Mouse (Mus musculus): ENCODE results near the gene Gm20388. TPM values are rescaled to one million over a fixed set of nuclear protein-coding genes. Genes with fewer than 3 reads are reported as not detected.
"Not testable (repeated sequence)": the region's sequence is repeated elsewhere in the genome, so short reads cannot be mapped to it uniquely, and the experiment has no call there.

Gene Gm20388
- polyA plus RNA-seq, 1 experiment = 18.7 TPM

DNA sequence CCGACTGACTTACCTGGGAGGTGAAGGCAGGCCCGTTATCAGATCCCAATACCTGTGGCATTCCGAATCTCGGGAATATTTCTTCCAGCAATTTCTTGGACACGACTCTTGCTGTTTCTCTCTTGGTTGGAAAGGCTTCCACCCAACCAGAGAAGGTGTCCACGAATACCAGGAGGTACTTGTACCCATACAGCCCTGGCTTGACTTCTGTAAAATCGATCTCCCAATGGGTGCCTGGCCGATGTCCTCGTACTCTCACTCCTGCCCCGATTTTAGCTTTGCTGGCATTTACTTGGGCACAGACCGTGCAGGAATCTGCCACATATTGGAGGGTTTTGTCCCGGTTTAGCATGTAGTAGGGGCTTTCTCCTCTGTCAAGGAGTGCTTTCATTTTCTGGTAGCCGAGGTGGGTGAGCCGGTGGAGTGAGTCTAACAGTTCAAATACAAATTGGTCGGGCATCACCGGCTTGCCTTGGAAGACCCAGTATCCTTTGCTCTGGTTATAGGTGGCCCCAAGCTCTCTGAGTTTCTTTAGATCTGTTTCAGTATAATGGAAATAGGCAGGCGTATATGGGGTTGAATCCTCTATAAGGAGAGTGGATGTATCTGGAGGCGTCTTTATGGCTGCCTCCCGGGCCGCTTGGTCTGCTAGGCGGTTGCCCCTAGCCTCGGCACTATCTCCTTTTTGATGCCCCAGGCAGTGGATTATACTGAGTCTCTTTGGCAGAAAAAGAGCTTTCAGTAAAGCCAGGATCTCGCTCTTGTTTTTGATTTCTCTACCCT is 3518.5 kb downstream of the Gm20388 start:
- H3K4me3 ChIP-seq (replicated peaks; ENCODE audit: insufficient read depth, low read depth, low read length) = no peak overlapping the region
- H3K4me1 ChIP-seq (ENCODE audit: control insufficient read depth, insufficient read depth, low read length) = peaks cover 11% of the 10 kb centered on the region
- TF ChIP-seq CTCF (IDR thresholded peaks at IDR 0.05; ENCODE audit: borderline replicate concordance, insufficient read depth, low read depth, low read length) = no peak
- TF ChIP-seq POLR2A (IDR thresholded peaks at IDR 0.05; ENCODE audit: borderline replicate concordance, insufficient read depth, low read length) = no peak
- no peak overlapping the region for H3K27ac ChIP-seq (ENCODE audit: insufficient read depth, low read length)
- no peaks in the 10 kb centered on the region for H3K27me3 ChIP-seq (ENCODE audit: control insufficient read depth, insufficient read depth, low read length)
- no peak for DNase-seq
- 97% methylated on average over 23 of the region's 23 CpGs for WGBS

DNA sequence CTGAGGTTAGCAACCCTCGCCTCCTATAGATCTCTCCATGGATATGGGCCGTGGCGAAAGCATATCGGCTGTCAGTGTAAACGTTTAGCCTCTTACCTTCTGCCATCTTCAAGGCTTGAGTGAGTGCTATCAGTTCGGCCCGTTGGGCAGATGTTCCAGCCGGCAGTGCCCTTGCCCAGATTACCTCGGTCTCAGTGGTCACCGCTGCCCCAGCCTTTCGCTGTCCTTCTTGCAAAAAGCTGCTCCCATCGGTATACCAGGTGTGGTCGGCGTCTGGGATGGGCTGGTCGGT is 3519.0 kb downstream of the Gm20388 start:
- not testable (repeated sequence) for H3K4me3 ChIP-seq (replicated peaks; ENCODE audit: insufficient read depth, low read depth, low read length); H3K27ac ChIP-seq (ENCODE audit: insufficient read depth, low read length); H3K27me3 ChIP-seq (ENCODE audit: control insufficient read depth, insufficient read depth, low read length); DNase-seq
- WGBS = 96% methylated on average over 15 of the region's 15 CpGs
- peaks cover 14% of the 10 kb centered on the region for H3K4me1 ChIP-seq (ENCODE audit: control insufficient read depth, insufficient read depth, low read length)

DNA sequence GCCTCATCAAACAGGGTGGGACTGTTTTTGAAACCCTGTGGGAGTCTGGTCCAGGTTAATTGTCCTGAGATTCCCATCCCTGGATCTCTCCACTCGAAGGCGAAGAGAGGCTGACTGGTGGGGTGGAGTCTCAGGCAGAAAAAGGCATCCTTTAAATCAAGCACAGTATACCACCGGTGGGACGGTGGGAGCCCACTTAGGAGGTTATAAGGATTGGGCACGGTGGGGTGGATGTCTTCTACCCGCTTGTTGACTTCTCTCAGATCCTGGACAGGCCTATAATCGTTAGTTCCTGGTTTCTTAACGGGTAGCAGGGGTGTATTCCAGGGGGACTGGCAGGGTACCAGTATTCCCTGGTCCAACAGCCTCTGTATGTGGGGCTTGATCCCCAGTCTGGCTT is 3520.3 kb downstream of the Gm20388 start:
- not testable (repeated sequence) for H3K4me3 ChIP-seq (replicated peaks; ENCODE audit: insufficient read depth, low read depth, low read length); DNase-seq; H3K27ac ChIP-seq (ENCODE audit: insufficient read depth, low read length); H3K27me3 ChIP-seq (ENCODE audit: control insufficient read depth, insufficient read depth, low read length)
- H3K4me1 ChIP-seq (ENCODE audit: control insufficient read depth, insufficient read depth, low read length) = peaks cover 13% of the 10 kb centered on the region; the same call in 1 of the 2 replicates
- 90% methylated on average over 8 of the region's 8 CpGs for WGBS

DNA sequence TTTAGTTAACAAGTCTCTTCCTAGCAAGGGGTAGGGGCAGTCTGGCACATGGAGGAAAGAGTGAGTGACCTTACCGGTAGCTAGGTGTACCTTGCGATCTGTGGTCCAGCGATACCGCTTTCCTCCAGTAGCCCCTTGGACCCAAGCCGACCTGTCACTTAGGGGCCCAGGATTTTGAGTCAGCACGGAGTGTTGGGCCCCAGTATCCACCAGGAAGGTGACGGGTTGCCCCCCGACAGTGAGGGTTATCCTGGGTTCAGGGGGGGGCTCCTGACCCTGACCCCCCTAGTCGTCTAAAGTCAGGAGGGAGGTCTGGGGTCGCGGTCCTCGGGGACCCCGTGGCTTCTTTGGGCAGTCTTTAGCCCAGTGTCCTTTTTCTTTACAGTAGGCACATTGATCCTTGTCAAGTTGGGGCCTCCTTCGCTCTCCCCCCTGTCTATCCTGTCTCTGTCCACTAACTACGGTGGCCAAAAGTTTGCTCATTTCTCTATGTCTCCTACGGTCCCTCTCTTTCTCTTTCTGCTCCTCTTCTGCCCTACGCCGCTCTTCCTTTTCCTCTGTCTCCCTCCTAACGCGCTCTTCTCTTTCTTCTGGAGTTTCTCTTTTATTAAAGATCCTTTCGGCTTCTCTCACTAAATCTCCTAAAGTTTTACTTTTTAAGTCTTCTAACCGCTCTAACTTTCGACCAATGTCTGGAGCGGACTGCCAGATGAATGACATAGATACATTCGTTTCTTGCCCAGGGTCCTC is 3521.2 kb downstream of the Gm20388 start:
- H3K27me3 ChIP-seq (ENCODE audit: control insufficient read depth, insufficient read depth, low read length) = no peaks in the 10 kb centered on the region
- no peak for TF ChIP-seq CTCF (IDR thresholded peaks at IDR 0.05; ENCODE audit: borderline replicate concordance, insufficient read depth, low read depth, low read length)
- no peak for TF ChIP-seq POLR2A (IDR thresholded peaks at IDR 0.05; ENCODE audit: borderline replicate concordance, insufficient read depth, low read length)
- no peak for DNase-seq
- H3K4me3 ChIP-seq (replicated peaks; ENCODE audit: insufficient read depth, low read depth, low read length) = no peak overlapping the region
- 96% methylated on average over 25 of the region's 25 CpGs for WGBS
- H3K4me1 ChIP-seq (ENCODE audit: control insufficient read depth, insufficient read depth, low read length) = peaks cover 13% of the 10 kb centered on the region; the same call in 1 of the 2 replicates
- H3K27ac ChIP-seq (ENCODE audit: insufficient read depth, low read length) = no peak overlapping the region

DNA sequence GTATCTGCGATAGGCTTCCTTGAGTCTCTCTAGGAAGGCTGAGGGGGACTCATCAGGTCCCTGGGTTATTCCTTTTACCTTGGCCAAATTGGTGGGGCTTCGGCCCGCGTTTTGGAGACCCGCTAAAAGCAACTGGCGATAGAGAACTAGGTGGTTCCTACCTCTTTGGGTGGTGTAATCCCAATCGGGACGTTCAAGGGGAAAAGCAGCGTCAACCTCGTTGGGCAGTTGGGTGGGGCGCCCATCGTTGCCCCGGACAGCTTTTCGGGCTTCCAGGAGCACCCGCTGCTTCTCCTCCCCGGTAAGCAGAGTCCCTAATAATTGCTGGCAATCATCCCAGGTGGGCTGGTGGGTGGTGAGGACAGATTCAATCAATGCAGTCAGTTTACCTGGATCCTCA is 3521.7 kb downstream of the Gm20388 start:
- no peak overlapping the region for H3K4me3 ChIP-seq (replicated peaks; ENCODE audit: insufficient read depth, low read depth, low read length)
- DNase-seq = no peak
- no peak overlapping the region for H3K27ac ChIP-seq (ENCODE audit: insufficient read depth, low read length)
- H3K27me3 ChIP-seq (ENCODE audit: control insufficient read depth, insufficient read depth, low read length) = no peaks in the 10 kb centered on the region
- 96% methylated on average over 16 of the region's 16 CpGs for WGBS
- peaks cover 8% of the 10 kb centered on the region; the same call in 1 of the 2 replicates for H3K4me1 ChIP-seq (ENCODE audit: control insufficient read depth, insufficient read depth, low read length)
- TF ChIP-seq POLR2A (IDR thresholded peaks at IDR 0.05; ENCODE audit: borderline replicate concordance, insufficient read depth, low read length) (no peak), CTCF (IDR thresholded peaks at IDR 0.05; ENCODE audit: borderline replicate concordance, insufficient read depth, low read depth, low read length) (no peak)

DNA sequence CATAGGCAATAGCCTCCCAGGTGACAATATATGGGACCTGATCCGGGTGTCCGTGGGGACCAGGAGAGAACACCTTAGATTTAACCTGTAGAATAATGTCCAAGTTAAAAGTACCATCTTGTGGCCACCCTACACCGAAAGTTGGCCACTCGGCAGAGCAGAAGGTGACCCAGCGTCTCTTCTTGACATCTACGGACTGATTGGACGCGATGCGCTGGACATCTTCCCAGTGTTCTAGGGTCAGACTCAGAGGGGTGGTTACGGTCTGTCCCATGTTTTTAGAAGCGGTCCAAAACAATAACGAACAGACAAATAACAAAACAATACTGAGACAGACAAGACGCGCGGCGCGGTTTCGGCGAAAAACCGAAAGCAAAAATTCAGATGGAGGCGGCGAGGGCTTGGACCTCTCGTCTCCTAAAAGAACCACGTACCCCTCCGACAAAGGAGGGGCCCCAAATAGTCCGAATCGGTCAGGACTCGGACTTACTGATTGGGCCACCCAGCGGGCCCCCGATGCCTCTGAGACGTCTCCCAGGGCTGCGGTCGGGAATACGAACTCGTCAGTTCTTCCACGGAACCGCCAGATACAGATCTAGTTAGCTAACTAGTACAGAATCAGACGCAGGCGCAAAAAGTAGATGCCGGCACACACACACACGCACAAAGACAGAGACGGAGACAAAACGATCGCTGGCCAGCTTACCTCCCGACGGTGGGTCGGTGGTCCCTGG is 3522.8 kb downstream of the Gm20388 start:
- 98% methylated on average over 47 of the region's 47 CpGs for WGBS
- peak overlapping the region; percentile 30; the same call in 1 of the 2 replicates for H3K27ac ChIP-seq (ENCODE audit: insufficient read depth, low read length)
- H3K27me3 ChIP-seq (ENCODE audit: control insufficient read depth, insufficient read depth, low read length); H3K4me3 ChIP-seq (replicated peaks; ENCODE audit: insufficient read depth, low read depth, low read length); DNase-seq; H3K4me1 ChIP-seq (ENCODE audit: control insufficient read depth, insufficient read depth, low read length): not testable (repeated sequence)

DNA sequence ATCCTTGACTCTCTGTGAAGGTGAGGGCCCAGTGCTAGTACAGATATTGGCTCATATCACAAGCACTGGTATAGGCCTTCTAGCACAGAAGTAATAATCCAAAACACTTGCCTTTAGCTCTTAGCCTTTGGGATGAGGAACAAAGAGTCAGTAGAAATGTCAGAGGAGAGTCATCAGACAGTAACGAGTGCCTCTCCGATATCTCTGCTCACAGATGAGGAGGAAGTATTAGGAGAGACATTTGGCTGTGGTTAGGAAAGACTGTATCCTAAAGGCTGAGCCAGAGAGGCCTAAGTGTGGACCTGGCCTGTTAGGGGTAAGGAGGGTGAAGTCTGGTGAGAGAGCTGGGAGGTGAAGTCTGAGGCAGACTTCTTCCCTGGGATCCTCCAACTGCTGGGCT is 3531.1 kb downstream of the Gm20388 start:
- H3K27me3 ChIP-seq (ENCODE audit: control insufficient read depth, insufficient read depth, low read length) = no peaks in the 10 kb centered on the region
- H3K4me1 ChIP-seq (ENCODE audit: control insufficient read depth, insufficient read depth, low read length) = peaks cover 18% of the 10 kb centered on the region
- no peak for DNase-seq
- H3K4me3 ChIP-seq (replicated peaks; ENCODE audit: insufficient read depth, low read depth, low read length) = no peak overlapping the region
- WGBS = 90% methylated on average over 2 of the region's 2 CpGs
- peak overlapping the region; percentile 73 for H3K27ac ChIP-seq (ENCODE audit: insufficient read depth, low read length)
- TF ChIP-seq POLR2A (IDR thresholded peaks at IDR 0.05; ENCODE audit: borderline replicate concordance, insufficient read depth, low read length) (no peak), CTCF (IDR thresholded peaks at IDR 0.05; ENCODE audit: borderline replicate concordance, insufficient read depth, low read depth, low read length) (no peak)

DNA sequence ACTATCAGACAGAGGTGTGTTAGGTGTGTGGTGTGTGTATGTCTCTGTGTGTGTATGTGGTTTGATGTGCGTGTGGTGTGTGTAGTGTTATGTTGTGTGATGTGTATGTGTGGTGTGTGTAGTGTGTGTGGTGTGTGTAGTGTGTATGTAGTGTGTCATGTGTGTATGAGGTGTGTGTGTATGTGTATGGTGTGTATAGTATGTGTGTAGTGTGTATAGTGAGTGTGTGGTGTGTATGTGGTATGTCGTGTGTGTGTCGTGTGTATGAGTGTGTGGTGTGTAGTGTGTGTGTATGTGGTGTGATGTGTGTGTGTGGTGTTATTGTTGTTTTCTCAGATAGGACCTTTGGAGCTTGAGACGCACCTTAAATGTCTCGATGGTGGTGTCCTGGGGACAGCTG is 3531.7 kb downstream of the Gm20388 start:
- WGBS = 68% methylated on average over 5 of the region's 5 CpGs
- no peak for TF ChIP-seq CTCF (IDR thresholded peaks at IDR 0.05; ENCODE audit: borderline replicate concordance, insufficient read depth, low read depth, low read length)
- TF ChIP-seq POLR2A (IDR thresholded peaks at IDR 0.05; ENCODE audit: borderline replicate concordance, insufficient read depth, low read length) = no peak
- Histone ChIP-seq H3K27ac (ENCODE audit: insufficient read depth, low read length) (peak overlapping the region; percentile 73), H3K27me3 (ENCODE audit: control insufficient read depth, insufficient read depth, low read length) (no peaks in the 10 kb centered on the region), H3K4me3 (replicated peaks; ENCODE audit: insufficient read depth, low read depth, low read length) (peak overlapping the region; percentile 60), H3K4me1 (ENCODE audit: control insufficient read depth, insufficient read depth, low read length) (peaks cover 21% of the 10 kb centered on the region)
- no peak for DNase-seq
